Mouse (Mus musculus): ENCODE results near the gene Larp1. TPM values are rescaled to one million over a fixed set of nuclear protein-coding genes. Genes with fewer than 3 reads are reported as not detected.
A peak's percentile ranks its signal among the peaks of the same experiment; 100 is the strongest.
"Not testable (repeated sequence)": the region's sequence is repeated elsewhere in the genome, so short reads cannot be mapped to it uniquely, and the experiment has no call there.

Larp1 gene
- polyA plus RNA-seq, 1 experiment from 2014 or later = 11.0 TPM

DNA sequence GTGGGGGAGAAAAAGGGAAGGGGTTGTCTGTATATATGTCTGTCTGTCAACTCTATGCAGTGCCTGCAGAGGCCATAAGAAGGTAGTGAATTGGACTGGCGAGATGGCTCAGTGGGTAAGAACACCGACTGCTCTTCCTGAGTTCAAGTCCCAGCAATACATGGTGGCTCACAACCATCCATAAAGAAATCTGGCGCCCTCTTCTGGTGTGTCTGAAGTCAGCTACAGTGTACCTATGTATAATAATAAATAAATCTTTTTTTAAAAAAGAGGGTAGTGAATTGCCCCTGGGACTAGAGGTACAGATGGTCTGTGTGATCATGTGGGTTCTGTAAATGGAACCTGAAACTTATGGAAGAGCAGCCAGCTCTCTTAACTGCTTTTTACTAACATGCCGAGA lies 37.6 kb downstream of the Larp1 start:
- H3K9ac ChIP-seq (replicated peaks) = no peak overlapping the region
- no peaks in the 10 kb centered on the region for H3K9me3 ChIP-seq (ENCODE audit: low read length)
- no peak for TF ChIP-seq EP300 (IDR thresholded peaks at IDR 0.05; ENCODE audit: low read depth)
- TF ChIP-seq CTCF (IDR thresholded peaks at IDR 0.05; ENCODE audit: low read depth) = peak; percentile 36
- no peaks in the 10 kb centered on the region for H3K27me3 ChIP-seq (ENCODE audit: insufficient read depth, low read length)
- no peak for DNase-seq
- ATAC-seq = no peak
- no peaks in the 10 kb centered on the region for H3K4me1 ChIP-seq (ENCODE audit: insufficient read depth)
- no peak overlapping the region for H3K27ac ChIP-seq (ENCODE audit: low read depth)
- peaks cover 74% of the 10 kb centered on the region for H3K36me3 ChIP-seq (replicated peaks; ENCODE audit: insufficient read depth, low read length)
- H3K4me2 ChIP-seq (ENCODE audit: low read depth, low read length) = no peak overlapping the region
- 73% methylated on average over 4 of the region's 4 CpGs for WGBS (ENCODE audit: insufficient replicate concordance)
- no peak overlapping the region for H3K4me3 ChIP-seq (ENCODE audit: low read depth, low read length)

GRCm38 (mm10) chr11:58057455-58057854 lies 48.6 kb downstream of the Larp1 start:
- H3K27me3 ChIP-seq (ENCODE audit: insufficient read depth, low read length) = no peaks in the 10 kb centered on the region
- H3K4me2 ChIP-seq (ENCODE audit: low read depth, low read length) = no peak overlapping the region
- no peak overlapping the region for H3K27ac ChIP-seq (ENCODE audit: low read depth)
- no peak overlapping the region for H3K4me3 ChIP-seq (ENCODE audit: low read depth, low read length)
- no peaks in the 10 kb centered on the region for H3K9me3 ChIP-seq (ENCODE audit: low read length)
- DNase-seq = peak; percentile 59
- H3K36me3 ChIP-seq (replicated peaks; ENCODE audit: insufficient read depth, low read length) = peaks cover 62% of the 10 kb centered on the region
- 0 out of 2 replicates have a peak, but pooled peaks have one; percentile 33 for ATAC-seq
- H3K9ac ChIP-seq (replicated peaks) = no peak overlapping the region
- TF ChIP-seq CTCF (IDR thresholded peaks at IDR 0.05; ENCODE audit: low read depth) (peak; percentile 86), EP300 (IDR thresholded peaks at IDR 0.05; ENCODE audit: low read depth) (no peak)
- WGBS (ENCODE audit: insufficient replicate concordance) = 57% methylated on average over 6 of the region's 6 CpGs
- H3K4me1 ChIP-seq (ENCODE audit: insufficient read depth) = no peaks in the 10 kb centered on the region

- not testable (repeated sequence) for DNase-seq; H3K4me2 ChIP-seq (ENCODE audit: low read depth, low read length); ATAC-seq
Observed at GRCm38 (mm10) chr11:58059752-58060151, 50.9 kb downstream of the Larp1 start.

DNA sequence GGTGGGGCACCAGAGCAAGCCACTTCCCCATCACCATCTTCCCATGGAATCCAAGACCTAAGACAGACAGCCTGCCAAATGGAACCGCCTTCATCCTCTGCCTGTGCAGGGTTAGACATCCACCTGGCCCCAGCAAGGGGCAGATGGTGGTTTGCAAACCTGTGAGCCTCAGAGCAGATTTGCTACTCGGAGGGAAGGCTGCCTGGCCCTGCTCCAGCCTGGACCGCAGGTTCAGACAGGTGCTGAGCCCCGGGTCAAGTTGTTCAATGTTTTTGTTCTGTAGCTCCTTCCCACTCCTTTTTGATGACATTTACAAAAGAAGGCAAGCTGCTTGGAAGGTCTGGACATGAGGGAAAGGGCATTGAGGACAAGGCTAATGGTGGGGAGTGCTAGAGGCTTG lies 52.4 kb downstream of the Larp1 start:
- H3K9me3 ChIP-seq (ENCODE audit: low read length); H3K27ac ChIP-seq (ENCODE audit: low read depth); DNase-seq; H3K4me1 ChIP-seq (ENCODE audit: insufficient read depth); H3K4me3 ChIP-seq (ENCODE audit: low read depth, low read length); H3K9ac ChIP-seq (replicated peaks); H3K4me2 ChIP-seq (ENCODE audit: low read depth, low read length); H3K27me3 ChIP-seq (ENCODE audit: insufficient read depth, low read length); ATAC-seq: not testable (repeated sequence)
- H3K36me3 ChIP-seq (replicated peaks; ENCODE audit: insufficient read depth, low read length) = peaks cover 28% of the 10 kb centered on the region
- 93% methylated on average over 4 of the region's 4 CpGs for WGBS (ENCODE audit: insufficient replicate concordance)

More at GRCm38 (mm10) chr11:58059752-58060151, 50.9 kb downstream of the Larp1 start:
- not testable (repeated sequence) for H3K27ac ChIP-seq (ENCODE audit: low read depth); H3K9ac ChIP-seq (replicated peaks); H3K9me3 ChIP-seq (ENCODE audit: low read length); H3K4me1 ChIP-seq (ENCODE audit: insufficient read depth); H3K4me3 ChIP-seq (ENCODE audit: low read depth, low read length); H3K27me3 ChIP-seq (ENCODE audit: insufficient read depth, low read length)
- peaks cover 41% of the 10 kb centered on the region for H3K36me3 ChIP-seq (replicated peaks; ENCODE audit: insufficient read depth, low read length)
- WGBS (ENCODE audit: insufficient replicate concordance) = 87% methylated on average over 7 of the region's 7 CpGs

DNA sequence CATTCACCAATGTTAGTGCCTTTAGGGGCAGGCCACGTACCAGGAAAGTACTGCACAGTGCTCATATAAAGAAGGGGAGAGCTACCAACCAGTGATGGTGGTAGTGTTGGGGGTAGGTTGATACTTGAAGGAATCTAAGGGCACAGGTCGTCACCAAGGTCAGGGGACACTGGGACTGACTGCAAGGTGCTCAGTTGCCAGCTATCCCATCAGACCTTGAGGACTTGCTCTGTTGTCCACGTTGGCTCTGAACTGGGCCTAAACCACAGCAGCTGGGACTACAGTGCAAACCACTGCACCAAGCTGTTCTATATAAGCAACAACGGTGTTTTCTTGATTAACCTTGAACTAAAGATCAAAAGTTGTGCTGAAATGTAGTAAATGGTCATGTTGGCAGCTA lies 53.7 kb downstream of the Larp1 start:
- ATAC-seq (no peak), DNase-seq (no peak)
- Histone ChIP-seq H3K27ac (ENCODE audit: low read depth) (no peak overlapping the region), H3K4me2 (ENCODE audit: low read depth, low read length) (no peak overlapping the region), H3K9me3 (ENCODE audit: low read length) (no peaks in the 10 kb centered on the region), H3K27me3 (ENCODE audit: insufficient read depth, low read length) (no peaks in the 10 kb centered on the region), H3K4me3 (ENCODE audit: low read depth, low read length) (no peak overlapping the region), H3K4me1 (ENCODE audit: insufficient read depth) (no peaks in the 10 kb centered on the region), H3K36me3 (replicated peaks; ENCODE audit: insufficient read depth, low read length) (peaks cover 16% of the 10 kb centered on the region), H3K9ac (replicated peaks) (no peak overlapping the region)
- TF ChIP-seq EP300 (IDR thresholded peaks at IDR 0.05; ENCODE audit: low read depth) (no peak), CTCF (IDR thresholded peaks at IDR 0.05; ENCODE audit: low read depth) (no peak)
- WGBS (ENCODE audit: insufficient replicate concordance) = 79% methylated on average over 4 of the region's 4 CpGs

DNA sequence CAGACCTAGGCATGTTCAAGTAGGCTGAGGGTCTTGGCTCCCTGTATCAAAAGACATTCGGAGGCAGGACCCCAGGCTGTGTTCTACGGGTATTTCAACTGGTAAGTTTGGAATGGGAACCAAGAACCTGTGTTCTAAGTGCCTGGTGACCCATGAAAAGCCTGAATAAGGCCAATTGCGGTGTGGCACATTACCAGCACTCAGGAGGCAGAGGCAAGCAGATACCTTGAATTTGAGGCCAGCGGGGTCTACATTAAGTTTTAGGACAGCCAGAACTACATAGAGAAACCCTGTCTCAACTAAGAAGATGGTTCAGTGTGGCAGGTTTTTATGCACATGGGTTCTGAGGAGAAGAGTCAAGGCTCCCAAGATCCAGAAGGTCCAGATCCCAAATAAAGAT lies 56.2 kb downstream of the Larp1 start:
- Histone ChIP-seq H3K4me2 (ENCODE audit: low read depth, low read length) (no peak overlapping the region), H3K9me3 (ENCODE audit: low read length) (no peaks in the 10 kb centered on the region), H3K9ac (replicated peaks) (no peak overlapping the region), H3K27me3 (ENCODE audit: insufficient read depth, low read length) (no peaks in the 10 kb centered on the region), H3K36me3 (replicated peaks; ENCODE audit: insufficient read depth, low read length) (peaks cover 3% of the 10 kb centered on the region), H3K4me1 (ENCODE audit: insufficient read depth) (no peaks in the 10 kb centered on the region), H3K4me3 (ENCODE audit: low read depth, low read length) (no peak overlapping the region), H3K27ac (ENCODE audit: low read depth) (no peak overlapping the region)
- no peak for TF ChIP-seq CTCF (IDR thresholded peaks at IDR 0.05; ENCODE audit: low read depth)
- TF ChIP-seq EP300 (IDR thresholded peaks at IDR 0.05; ENCODE audit: low read depth) = no peak
- WGBS (ENCODE audit: insufficient replicate concordance) = 81% methylated on average over 4 of the region's 4 CpGs
- DNase-seq (no peak), ATAC-seq (no peak)

GRCm38 (mm10) chr11:58072978-58073377 lies 64.1 kb downstream of the Larp1 start:
- DNase-seq (no peak), ATAC-seq (no peak)
- WGBS (ENCODE audit: insufficient replicate concordance) = 71% methylated on average over 3 of the region's 3 CpGs
- no peak overlapping the region for H3K9ac ChIP-seq (replicated peaks)
- no peaks in the 10 kb centered on the region for H3K9me3 ChIP-seq (ENCODE audit: low read length)
- no peak overlapping the region for H3K4me3 ChIP-seq (ENCODE audit: low read depth, low read length)
- H3K27ac ChIP-seq (ENCODE audit: low read depth) = no peak overlapping the region
- no peak for TF ChIP-seq CTCF (IDR thresholded peaks at IDR 0.05; ENCODE audit: low read depth)
- H3K4me2 ChIP-seq (ENCODE audit: low read depth, low read length) = no peak overlapping the region
- H3K4me1 ChIP-seq (ENCODE audit: insufficient read depth) = no peaks in the 10 kb centered on the region
- no peaks in the 10 kb centered on the region for H3K36me3 ChIP-seq (replicated peaks; ENCODE audit: insufficient read depth, low read length)
- no peaks in the 10 kb centered on the region for H3K27me3 ChIP-seq (ENCODE audit: insufficient read depth, low read length)

Data from liver, postnatal 0 days (tissue).